Mouse (Mus musculus): ENCODE measurements at regions not wholly inside any gene's neighbourhood (a gene's known extent, or its start where the extent isn't known, plus 50 kb on each side); places are given as distances from the start of the nearest gene placed in this dataset.

DNA sequence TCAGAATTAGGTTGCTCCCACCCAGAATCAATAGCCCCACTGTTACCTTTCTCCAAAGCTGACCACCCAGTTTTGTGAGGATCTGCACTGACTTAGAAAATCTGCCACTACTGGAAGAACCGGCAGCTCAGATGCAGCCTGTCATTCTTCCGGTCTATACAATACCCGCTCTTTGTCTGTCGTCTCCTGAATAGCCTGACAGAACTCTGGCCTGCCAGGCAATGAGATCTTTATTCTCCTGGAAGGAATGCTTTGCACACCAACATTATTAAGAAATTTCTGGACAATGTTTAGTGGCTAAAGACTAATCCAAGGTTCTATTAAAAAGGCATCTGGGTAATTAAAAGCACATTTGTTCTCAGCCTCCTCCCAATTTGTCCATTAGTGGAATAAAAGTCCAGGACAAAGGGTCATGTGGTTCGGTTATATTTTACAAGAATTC, 2232.0 kb downstream of the 4930444P10Rik start:
- Histone ChIP-seq H3K27ac (replicated peaks) (no peak overlapping the region), H3K36me3 (no peaks in the 10 kb centered on the region), H3K9ac (no peak overlapping the region), H3K4me1 (peaks cover 7% of the 10 kb centered on the region), H3K4me2 (replicated peaks) (no peak overlapping the region), H3K4me3 (replicated peaks) (no peak overlapping the region), H3K27me3 (no peaks in the 10 kb centered on the region), H3K9me3 (replicated peaks) (no peaks in the 10 kb centered on the region)
- 27% methylated on average over 5 of the region's 5 CpGs for WGBS
- no peak for ATAC-seq (ENCODE audit: insufficient number of reproducible peaks, low FRiP score, low TSS enrichment, low read depth)

DNA sequence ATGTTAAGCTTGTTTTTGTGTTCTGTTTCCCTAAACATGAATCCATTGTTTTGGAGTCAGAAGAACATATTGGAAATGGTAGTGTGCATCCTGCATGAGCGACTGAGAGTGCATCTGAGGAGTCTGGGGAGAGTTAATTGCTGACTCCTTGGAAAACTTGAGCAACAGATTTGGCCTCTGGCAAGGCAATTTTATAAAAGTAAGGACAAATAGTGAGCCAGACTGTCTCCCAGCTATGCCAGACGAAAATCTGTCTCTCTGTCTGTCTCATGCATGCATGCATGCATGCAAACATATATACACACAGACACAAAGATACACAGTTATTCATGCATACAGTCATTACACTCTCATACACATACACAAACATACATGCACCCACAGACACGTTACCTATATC, 2232.7 kb downstream of the 4930444P10Rik start:
- no peak overlapping the region for H3K9ac ChIP-seq
- no peak overlapping the region for H3K4me2 ChIP-seq (replicated peaks)
- H3K27ac ChIP-seq (replicated peaks), result no peak overlapping the region
- peaks cover 7% of the 10 kb centered on the region for H3K4me1 ChIP-seq
- no peak overlapping the region for H3K4me3 ChIP-seq (replicated peaks)
- H3K36me3 ChIP-seq, result no peaks in the 10 kb centered on the region
- ATAC-seq (ENCODE audit: insufficient number of reproducible peaks, low FRiP score, low TSS enrichment, low read depth), result no peak
- WGBS, result 45% methylated on average over 3 of the region's 3 CpGs
- no peaks in the 10 kb centered on the region for H3K27me3 ChIP-seq
- no peaks in the 10 kb centered on the region for H3K9me3 ChIP-seq (replicated peaks)

DNA sequence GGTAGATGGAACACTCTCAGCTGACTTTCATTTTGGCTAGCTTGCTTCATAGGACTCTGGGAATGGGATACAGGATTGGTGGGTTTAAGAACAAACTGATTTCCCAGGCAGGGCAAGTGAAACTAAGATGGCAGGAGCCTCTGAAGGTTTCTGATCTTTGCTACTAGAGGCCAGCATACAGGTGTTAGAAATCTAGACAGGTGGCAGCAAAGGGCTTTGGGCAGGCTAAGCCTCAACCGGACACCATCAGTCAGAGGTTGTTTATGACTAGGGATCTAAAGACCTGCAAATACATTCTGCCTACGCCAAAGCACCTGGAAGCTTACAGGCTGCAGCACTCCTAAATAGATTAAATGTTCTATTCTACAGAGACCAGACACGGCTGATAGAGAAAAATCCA, 2233.4 kb downstream of the 4930444P10Rik start:
- Histone ChIP-seq H3K4me3 (replicated peaks) (no peak overlapping the region), H3K36me3 (no peaks in the 10 kb centered on the region), H3K4me1 (peaks cover 7% of the 10 kb centered on the region), H3K4me2 (replicated peaks) (no peak overlapping the region), H3K9me3 (replicated peaks) (no peaks in the 10 kb centered on the region), H3K27ac (replicated peaks) (no peak overlapping the region), H3K27me3 (no peaks in the 10 kb centered on the region), H3K9ac (no peak overlapping the region)
- ATAC-seq (ENCODE audit: insufficient number of reproducible peaks, low FRiP score, low TSS enrichment, low read depth), result no peak
- WGBS, result 63% methylated on average over 3 of the region's 3 CpGs

DNA sequence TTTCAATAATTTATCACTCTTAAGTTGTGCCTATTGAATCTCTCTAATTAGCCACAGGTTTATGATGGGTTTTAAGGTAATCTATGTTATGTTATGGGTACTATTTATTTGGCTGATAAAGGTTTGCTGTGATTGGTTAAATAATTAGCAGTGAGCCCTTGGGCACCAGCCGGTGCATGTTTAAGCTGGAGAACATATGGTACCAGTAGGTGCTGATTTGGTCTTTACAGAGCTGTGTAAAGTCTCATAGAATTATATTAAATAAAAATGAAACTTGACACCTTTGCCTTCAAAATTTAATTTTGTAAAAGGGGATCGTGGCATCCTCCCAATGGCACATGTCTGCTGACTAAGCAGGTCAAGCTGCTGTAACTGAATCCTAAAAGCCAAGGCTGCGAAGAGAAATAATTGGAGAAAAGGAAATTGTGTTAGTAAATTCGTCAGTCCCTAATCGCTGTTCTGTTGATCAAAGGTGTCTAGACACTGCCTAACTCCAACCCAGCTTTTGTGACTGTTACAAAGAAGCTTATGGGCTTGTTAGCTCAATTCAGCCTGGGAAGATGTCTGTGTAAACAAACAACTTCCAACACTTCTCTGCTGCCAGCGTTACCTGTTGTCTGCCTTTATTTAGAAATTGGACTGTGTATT, 2234.6 kb downstream of the 4930444P10Rik start:
- Histone ChIP-seq H3K4me1 (peaks cover 7% of the 10 kb centered on the region), H3K27me3 (no peaks in the 10 kb centered on the region), H3K9ac (no peak overlapping the region), H3K4me3 (replicated peaks) (no peak overlapping the region), H3K9me3 (replicated peaks) (no peaks in the 10 kb centered on the region), H3K36me3 (no peaks in the 10 kb centered on the region), H3K27ac (replicated peaks) (no peak overlapping the region), H3K4me2 (replicated peaks) (no peak overlapping the region)
- no peak; the same call in 1 of the 2 replicates for ATAC-seq (ENCODE audit: insufficient number of reproducible peaks, low FRiP score, low TSS enrichment, low read depth)
- 31% methylated on average over 6 of the region's 6 CpGs for WGBS

DNA sequence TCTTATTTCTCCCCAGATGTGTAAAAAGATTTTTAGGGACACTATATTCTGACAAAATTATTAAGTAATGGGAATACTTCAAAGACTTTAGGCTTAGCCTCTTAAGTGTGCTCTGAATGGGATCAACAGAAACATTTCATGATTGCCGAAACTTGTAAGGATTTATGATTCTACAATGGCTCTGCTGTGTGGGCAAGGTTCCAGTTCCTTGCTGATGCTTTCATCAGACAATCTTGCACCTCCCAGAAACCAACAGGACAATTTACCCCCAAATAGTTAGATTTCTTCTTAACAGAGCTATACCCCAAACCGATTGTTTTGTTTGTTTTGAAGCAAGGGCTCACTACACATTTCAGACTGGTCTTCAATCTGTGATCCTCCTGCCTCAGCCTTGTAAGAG, 2236.1 kb downstream of the 4930444P10Rik start:
- Histone ChIP-seq H3K4me2 (replicated peaks) (no peak overlapping the region), H3K4me3 (replicated peaks) (no peak overlapping the region), H3K4me1 (peaks cover 7% of the 10 kb centered on the region), H3K27me3 (no peaks in the 10 kb centered on the region), H3K9me3 (replicated peaks) (no peaks in the 10 kb centered on the region), H3K9ac (no peak overlapping the region), H3K36me3 (no peaks in the 10 kb centered on the region), H3K27ac (replicated peaks) (no peak overlapping the region)
- 77% methylated on average over 2 of the region's 2 CpGs for WGBS
- no peak for ATAC-seq (ENCODE audit: insufficient number of reproducible peaks, low FRiP score, low TSS enrichment, low read depth)

DNA sequence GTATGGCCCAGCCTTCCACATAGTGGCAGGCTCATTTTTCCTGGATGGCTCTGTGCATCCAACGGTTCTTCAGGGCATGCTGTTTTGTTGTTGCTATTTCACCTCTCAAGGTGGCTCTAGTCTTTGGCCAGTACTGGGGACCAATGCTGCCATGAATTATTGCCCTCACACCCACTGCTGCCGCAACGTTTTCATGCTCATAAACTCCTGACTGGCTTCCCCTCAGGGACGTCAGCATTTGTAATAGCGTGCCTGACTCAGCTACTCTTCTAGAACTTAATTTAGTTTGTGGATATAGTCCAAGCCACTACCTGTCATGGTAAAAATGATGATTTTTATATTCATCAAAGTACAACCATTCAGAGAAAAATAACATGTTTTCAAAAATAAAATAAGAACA, 2242.0 kb downstream of the 4930444P10Rik start:
- ATAC-seq (ENCODE audit: insufficient number of reproducible peaks, low FRiP score, low TSS enrichment, low read depth), result no peak
- Histone ChIP-seq H3K9me3 (replicated peaks) (no peaks in the 10 kb centered on the region), H3K36me3 (no peaks in the 10 kb centered on the region), H3K4me1 (no peaks in the 10 kb centered on the region), H3K4me3 (replicated peaks) (no peak overlapping the region), H3K27me3 (no peaks in the 10 kb centered on the region), H3K4me2 (replicated peaks) (no peak overlapping the region), H3K9ac (no peak overlapping the region), H3K27ac (replicated peaks) (no peak overlapping the region)
- WGBS, result 71% methylated on average over 5 of the region's 5 CpGs

DNA sequence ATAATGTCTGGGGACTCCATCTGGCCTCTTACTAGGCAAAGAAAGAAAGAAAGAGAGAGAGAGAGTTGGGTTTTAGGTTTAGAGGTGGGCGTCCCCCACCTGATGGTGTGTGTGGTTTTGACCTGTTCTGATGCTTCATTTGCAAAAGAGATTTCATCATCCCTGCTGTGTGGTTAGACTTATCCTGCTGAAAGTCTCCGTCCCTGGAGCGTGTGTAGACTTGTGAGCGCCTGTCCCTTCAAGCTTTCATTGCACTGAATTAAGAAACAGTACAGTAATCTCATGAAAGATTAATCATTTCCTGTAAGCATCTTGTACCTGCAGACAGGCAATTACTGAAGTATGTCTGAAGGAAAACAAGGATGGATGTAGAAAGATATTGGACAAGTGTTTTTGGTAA, 2244.1 kb downstream of the 4930444P10Rik start:
- H3K27ac ChIP-seq (replicated peaks), result no peak overlapping the region
- no peak; the same call in 1 of the 2 replicates for ATAC-seq (ENCODE audit: insufficient number of reproducible peaks, low FRiP score, low TSS enrichment, low read depth)
- WGBS, result 53% methylated on average over 4 of the region's 4 CpGs
- no peak overlapping the region for H3K9ac ChIP-seq
- no peaks in the 10 kb centered on the region for H3K4me1 ChIP-seq
- no peaks in the 10 kb centered on the region for H3K27me3 ChIP-seq
- no peak overlapping the region for H3K4me2 ChIP-seq (replicated peaks)
- no peaks in the 10 kb centered on the region for H3K9me3 ChIP-seq (replicated peaks)
- no peak overlapping the region for H3K4me3 ChIP-seq (replicated peaks)
- H3K36me3 ChIP-seq, result no peaks in the 10 kb centered on the region

DNA sequence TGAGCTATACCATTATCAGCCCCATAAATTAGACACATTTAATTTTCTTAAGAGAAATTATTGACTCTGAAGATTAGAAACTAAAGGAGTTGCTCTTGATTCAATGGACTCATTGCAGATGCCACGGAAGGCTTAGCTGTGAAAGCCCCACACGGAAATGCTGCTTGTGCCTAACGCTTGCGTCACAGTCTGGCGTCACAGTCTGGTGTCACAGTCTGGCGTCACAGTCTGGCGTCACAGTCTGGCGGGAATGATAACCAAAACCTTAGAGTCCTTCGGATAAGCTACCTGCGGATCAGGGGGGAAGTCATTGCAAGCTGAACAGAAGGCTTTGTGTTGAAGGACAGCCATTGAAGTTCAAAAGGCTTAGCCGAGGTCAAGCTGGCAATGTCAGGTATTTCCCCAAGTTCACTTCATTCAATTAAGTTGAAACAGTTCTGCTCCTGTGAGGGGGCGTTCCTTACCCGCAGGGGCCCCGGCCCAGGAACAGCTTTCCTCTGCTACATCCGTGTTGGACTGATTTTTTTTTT, 2246.7 kb downstream of the 4930444P10Rik start:
- no peak for ATAC-seq (ENCODE audit: insufficient number of reproducible peaks, low FRiP score, low TSS enrichment, low read depth)
- no peak overlapping the region for H3K4me2 ChIP-seq (replicated peaks)

DNA sequence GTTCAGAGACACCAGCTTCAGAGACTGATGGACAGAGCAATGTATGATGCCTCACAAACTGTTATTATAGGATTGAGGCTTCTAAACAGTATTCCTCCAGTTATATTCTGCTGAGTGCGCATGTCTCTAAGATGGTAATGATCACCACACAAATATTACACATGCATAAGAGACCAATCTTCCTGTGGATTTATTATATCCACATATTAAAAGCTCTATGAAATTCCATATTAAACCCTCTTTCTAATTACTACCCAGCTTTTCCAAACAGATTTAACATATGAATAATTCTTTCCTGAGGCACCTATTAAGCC, 2252.9 kb downstream of the 4930444P10Rik start:
- no peaks in the 10 kb centered on the region for H3K9me3 ChIP-seq (replicated peaks)
- H3K4me1 ChIP-seq, result no peaks in the 10 kb centered on the region
- H3K4me3 ChIP-seq (replicated peaks), result no peak overlapping the region
- no peaks in the 10 kb centered on the region for H3K36me3 ChIP-seq
- no peaks in the 10 kb centered on the region for H3K27me3 ChIP-seq
- no peak for ATAC-seq (ENCODE audit: insufficient number of reproducible peaks, low FRiP score, low TSS enrichment, low read depth)
- H3K9ac ChIP-seq, result no peak overlapping the region
- no peak overlapping the region for H3K27ac ChIP-seq (replicated peaks)
- H3K4me2 ChIP-seq (replicated peaks), result no peak overlapping the region
- 81% methylated on average over 1 of the region's 1 CpGs for WGBS

More for the DNA sequence above, 2246.7 kb downstream of the 4930444P10Rik start:
- no peak overlapping the region for H3K9ac ChIP-seq
- H3K4me3 ChIP-seq (replicated peaks), result no peak overlapping the region
- no peak overlapping the region for H3K27ac ChIP-seq (replicated peaks)
- no peaks in the 10 kb centered on the region for H3K36me3 ChIP-seq
- H3K4me1 ChIP-seq, result no peaks in the 10 kb centered on the region
- H3K27me3 ChIP-seq, result no peaks in the 10 kb centered on the region
- 36% methylated on average over 15 of the region's 15 CpGs for WGBS
- no peaks in the 10 kb centered on the region for H3K9me3 ChIP-seq (replicated peaks)

DNA sequence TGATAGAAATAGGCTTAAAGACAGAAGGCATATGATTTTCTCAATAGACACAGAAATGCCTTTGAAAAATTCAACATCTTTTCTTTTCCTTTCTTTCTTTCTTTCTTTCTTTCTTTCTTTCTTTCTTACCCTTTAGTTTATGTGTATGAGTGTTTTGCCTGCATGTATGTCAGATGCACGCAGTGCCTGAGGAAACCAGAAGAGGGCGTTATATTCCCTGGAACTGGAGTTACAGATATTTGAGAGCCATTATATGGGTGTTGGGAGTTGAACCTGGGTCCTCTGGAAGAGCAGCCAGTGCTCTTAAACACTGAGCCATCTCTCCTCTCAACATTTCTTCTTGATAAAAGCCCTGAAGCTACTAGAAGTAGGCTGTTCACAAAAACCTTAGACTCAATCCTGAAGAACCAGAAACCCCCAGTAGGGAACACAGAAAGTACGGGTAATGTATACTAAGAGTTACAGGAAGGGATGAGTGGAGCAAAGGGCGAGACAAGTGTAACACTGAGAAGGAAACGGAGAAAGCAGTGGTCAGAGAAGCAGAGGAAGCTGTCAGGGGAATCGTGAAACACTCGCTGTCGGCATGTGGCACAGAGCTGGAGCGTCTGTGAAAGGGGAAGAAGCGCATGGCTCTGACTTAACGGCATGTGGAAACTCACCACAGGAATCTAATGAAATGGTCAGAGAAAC, 2253.4 kb downstream of the 4930444P10Rik start:
- Histone ChIP-seq H3K9me3 (replicated peaks) (no peaks in the 10 kb centered on the region), H3K27ac (replicated peaks) (no peak overlapping the region), H3K4me1 (no peaks in the 10 kb centered on the region), H3K9ac (no peak overlapping the region), H3K4me2 (replicated peaks) (no peak overlapping the region), H3K4me3 (replicated peaks) (no peak overlapping the region), H3K27me3 (no peaks in the 10 kb centered on the region), H3K36me3 (no peaks in the 10 kb centered on the region)
- no peak for ATAC-seq (ENCODE audit: insufficient number of reproducible peaks, low FRiP score, low TSS enrichment, low read depth)
- WGBS, result 45% methylated on average over 11 of the region's 11 CpGs

DNA sequence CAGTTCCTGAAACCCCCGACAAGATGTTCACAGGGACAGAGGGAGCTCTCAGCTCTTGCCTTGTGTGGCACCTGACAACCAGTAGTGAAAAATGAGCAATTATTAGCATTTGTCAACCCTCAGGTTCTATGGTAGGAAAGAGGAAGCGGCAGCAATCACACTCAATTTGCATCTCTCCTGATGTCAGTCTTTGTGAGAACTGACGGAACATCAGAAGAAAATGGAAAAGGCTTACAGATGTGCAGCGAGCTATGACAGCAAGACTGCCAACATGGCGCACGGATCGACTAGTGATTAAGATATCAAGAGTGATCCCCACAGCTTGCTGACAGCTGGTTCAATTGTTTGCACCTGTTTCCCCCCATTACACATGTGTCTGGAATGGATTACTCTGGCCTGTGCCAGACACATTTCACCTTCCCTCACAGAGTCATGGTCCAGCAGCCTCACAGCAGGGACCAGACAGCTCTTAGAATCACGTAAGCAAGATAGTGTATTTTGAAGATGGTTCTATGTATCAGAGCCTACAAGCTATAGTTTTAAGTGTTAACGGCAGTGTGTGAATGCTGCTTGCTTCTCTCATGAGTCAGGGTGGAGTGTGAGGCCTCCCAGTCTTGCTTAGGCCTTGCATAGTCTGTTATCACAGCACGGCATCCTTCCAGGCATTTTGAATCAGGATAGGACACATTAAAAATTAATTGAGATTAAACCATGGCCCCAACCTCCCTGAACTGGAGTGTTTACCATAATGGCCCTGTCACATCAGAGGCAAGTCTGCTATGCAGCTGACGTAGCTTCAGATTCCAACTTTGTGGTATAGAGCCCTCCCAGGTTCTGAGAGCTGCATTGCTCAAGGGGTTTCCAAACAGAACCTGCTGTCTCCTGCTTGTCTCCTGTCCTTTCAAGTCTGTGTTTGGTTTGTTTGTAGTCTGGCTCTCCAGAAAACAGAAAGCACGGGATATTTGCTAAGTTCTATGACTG, 2258.0 kb downstream of the 4930444P10Rik start:
- H3K4me1 ChIP-seq, result no peaks in the 10 kb centered on the region
- H3K36me3 ChIP-seq, result no peaks in the 10 kb centered on the region
- 39% methylated on average over 12 of the region's 12 CpGs for WGBS
- H3K27ac ChIP-seq (replicated peaks), result no peak overlapping the region
- H3K9me3 ChIP-seq (replicated peaks), result no peaks in the 10 kb centered on the region
- H3K27me3 ChIP-seq, result no peaks in the 10 kb centered on the region
- no peak overlapping the region for H3K4me2 ChIP-seq (replicated peaks)
- ATAC-seq (ENCODE audit: insufficient number of reproducible peaks, low FRiP score, low TSS enrichment, low read depth), result no peak
- no peak overlapping the region for H3K4me3 ChIP-seq (replicated peaks)
- H3K9ac ChIP-seq, result no peak overlapping the region
